Mouse (Mus musculus) v-Abl transformed pro-B cells (cell line): ENCODE data around the gene Senp6.

Experiments
- in situ Hi-C, 2 experiments: fragments of 400-800 bp; cut with MboI; formaldehyde crosslinking; loops; one replicate each; pipeline ENCODE4 v1.15.1; 2025; ENCODE audit not compliant: unreplicated experiment in 2 of 2

The Senp6 gene

DNA sequence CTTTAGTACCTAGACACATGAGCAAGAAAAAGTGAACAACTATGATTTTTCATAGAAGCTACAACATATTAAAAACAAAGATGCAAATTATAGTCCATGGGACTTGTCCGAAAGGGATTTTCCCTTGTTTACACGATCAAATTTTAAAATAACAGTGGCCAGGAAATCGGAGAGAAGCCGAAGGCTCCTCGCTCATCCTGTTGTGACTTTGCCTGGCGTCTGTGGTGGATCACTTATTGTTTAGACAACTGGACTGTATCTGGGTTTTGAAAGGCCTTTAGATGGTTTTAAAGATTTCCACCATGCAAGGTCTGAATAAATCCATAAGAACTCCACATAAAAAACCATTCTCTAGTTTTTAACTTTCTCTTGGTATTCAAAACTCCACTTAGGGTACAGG, 99.7 kb downstream of the Senp6 start:
- in situ Hi-C loops: no loop called here

DNA sequence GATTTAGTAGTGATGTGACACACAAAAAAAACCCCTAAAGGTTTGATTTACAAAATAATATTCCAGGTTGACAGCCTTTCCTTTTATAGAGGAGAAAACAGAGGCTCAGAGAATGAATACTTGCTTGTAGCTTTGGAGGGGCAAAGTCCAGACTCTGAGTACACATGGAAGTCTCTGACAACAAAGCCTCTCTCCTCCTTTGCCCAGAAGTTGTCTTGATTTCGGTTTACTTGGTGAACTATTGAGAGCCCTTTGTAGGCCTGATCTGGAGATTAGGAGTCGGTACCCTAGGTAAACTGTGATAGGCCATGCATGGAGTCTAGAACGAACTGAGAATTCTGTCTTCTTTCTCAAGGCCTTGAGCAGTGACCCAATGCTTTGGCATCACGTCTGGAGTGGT, 100.4 kb downstream of the Senp6 start:
- in situ Hi-C loops: no loop called here

DNA sequence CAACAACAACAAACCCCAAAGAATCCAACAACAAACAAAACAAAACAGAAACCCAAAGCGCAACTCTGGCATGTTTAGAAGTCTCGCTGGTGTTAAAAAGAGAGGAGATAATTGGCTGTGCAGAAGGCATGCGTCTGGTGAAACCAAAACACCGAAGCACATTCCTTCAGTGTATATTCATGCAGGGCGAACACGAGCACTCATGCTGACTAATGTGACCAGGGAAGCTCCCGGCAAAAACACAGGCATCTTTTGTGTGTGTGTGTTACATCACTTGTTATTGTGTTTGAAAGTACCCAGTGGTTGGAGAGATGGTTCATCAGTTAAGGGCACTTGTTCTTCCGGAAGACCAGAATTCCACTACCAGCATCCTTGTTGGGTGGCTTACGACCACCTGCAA, 102.8 kb downstream of the Senp6 start:
- in situ Hi-C loops: no loop called here

DNA sequence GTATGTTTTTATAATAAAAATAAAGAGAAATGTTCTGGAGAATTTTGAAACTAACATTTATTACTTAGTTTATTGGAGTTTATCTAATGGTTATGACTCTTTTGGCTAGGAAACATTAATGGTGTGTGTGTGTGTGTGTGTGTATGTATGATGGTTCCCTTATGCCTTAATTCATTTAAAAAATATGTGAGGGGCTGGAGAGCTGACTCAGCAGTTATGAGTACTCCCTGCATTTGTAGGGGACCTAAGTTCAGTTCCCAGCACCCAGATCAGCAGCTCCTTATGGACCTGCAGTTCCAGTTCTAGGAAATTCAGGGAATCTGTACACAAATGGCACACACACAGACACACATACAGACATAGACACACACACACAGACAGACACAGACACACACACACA, 104.5 kb downstream of the Senp6 start:
- in situ Hi-C loops: no loop called here

DNA sequence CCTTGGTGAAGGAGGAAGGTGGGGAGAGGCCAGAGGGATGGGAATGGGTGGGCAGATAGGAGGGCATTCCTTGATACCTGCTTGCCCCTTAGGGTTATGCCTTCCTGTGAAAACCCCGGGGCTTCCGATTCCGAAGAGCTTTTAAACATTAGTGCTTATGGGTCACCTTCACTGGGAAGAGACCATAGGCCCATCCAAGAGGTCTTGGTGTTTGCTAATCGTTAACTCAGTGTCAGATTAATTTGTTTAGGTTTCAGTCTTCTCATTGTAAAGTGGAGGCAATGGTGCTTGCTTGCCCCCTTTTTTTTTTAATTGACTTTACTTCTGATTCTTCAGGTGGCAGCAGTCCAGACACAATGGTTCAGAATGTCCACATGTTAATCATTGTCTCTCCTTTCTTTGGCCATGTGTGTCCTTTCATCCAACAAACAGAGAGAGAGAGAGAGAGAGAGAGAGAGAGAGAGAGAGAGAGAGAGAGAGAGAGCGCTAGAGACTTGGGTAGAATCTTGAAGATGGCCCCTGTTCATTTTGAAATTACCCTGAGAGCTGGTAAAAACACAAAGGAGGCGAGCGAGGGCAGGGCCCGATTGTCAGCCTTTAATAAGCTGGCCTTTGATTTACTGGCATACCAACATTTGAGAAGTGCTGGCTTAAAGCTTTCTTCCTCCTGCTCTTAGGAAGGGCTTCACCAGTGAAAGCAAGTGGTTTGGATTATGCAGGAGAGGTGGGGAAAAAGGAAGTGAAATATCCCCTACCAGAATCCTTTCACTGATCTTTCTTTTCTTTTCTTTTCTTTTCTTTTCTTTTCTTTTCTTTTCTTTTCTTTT, 105.9 kb downstream of the Senp6 start:
- in situ Hi-C loops: no loop called here

DNA sequence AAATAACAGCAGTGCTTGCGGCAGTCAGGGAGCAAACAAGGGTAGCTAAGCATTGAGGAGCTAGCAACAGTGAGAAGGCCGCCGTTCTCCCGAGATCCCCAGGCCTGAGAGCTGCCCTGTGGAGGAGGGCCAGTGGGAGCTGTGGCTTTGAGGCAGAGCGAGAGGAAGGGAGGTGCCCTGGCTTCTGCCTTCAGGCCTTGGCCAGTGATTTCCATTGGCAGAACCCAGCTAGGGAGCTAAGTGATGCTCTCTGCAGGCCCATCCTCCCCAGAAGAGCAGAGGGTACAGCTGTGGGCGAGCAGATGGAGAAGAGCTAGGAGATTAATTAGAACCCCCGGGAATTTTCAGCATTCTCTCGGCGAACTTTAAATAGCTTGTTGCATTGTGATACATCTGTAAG, 106.9 kb downstream of the Senp6 start:
- in situ Hi-C loops: no loop called here

DNA sequence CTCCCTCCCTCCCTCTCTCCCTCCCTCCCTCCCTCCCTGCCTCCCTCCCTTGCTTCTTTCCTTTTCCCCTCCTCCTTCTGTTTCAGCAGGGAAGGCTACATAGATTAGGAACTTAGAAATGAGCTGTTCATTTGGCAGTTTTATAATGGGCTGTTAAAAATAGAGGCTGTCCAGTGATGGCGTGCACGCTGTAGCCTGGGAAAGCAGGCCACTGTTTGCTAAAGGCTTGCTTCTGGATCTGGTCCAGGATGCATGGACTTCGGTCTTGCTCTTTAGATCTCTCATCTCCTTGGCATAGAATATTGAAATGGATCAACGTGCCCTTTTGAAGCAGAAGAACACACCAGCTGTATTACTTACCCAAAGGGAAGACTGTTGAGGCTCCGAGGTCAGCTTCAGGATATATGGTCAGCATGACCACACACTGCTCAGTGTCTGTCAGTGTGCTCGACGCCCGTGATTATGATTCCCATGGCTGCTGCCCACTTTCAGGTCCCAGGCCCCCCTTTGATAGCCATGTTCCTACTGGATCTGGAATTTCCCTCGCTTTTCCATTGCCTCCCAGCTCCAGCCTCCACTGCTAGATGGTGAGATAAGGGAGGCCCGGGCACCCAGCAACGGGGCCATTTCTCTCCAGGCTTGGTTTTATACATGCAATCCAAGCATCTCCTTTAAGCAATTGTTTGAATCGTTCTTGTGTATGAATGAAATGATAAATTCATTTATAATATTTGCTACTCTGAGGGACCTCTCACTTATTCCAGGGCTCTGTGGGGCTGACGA, 110.2 kb downstream of the Senp6 start:
- in situ Hi-C loops: no loop called here

DNA sequence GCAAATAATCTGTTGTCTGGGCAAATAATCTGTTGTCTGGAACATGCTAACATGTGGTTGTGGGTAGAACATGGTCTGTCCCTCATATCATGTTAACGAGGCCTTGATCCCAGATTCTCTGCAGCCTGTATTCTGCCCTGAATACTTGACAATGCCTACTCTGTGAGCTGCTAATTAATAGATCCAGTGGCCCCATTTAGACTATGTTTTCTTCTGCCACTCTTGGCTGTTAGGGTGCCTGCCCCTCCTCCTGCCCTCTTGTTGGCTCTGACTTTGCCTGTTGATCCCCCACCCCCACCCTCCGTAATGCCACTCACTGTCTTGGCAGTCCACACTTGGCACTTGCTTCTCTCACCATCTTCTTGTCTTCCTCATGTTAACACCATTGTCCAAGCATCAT, 112.0 kb downstream of the Senp6 start:
- in situ Hi-C loops: no loop called here

DNA sequence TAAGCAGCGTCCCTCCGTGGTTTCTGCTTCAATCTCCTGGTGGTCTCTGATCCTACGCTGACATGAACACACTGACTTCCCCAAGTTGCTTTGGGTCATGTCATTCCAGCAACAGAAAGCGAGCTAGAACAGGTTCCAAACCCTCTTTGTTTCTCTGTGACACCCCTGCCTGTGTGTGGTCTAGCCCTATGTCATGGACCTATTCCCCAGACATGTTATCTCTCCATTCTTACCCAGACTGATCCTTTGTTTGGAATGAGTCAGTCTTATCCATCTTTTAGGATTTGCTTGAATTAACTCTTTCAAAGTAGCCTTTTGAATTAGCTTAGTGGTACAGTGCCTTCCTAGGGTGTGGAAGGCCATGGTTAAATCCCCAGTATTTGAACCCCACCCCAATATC, 113.0 kb downstream of the Senp6 start:
- in situ Hi-C loops: no loop called here

DNA sequence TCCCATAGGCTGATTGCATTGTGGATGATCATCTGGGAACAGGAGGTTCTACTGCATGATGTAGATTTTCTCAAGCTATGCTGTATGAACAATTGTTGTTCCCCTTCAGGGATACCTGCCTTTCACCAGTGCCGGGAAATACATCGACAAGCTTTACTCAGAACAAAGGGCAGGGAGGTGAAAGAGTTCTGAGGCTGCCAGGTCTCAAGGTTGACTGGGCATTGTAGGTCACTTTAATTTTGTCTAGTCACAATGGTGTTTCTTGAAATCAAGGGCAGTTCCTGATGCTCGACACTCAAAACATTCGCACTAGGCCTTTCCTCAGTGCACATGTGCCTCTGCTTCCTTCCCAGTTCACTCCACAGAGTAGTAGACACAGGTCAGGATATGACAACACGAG, 114.1 kb downstream of the Senp6 start:
- in situ Hi-C loops: no loop called here

DNA sequence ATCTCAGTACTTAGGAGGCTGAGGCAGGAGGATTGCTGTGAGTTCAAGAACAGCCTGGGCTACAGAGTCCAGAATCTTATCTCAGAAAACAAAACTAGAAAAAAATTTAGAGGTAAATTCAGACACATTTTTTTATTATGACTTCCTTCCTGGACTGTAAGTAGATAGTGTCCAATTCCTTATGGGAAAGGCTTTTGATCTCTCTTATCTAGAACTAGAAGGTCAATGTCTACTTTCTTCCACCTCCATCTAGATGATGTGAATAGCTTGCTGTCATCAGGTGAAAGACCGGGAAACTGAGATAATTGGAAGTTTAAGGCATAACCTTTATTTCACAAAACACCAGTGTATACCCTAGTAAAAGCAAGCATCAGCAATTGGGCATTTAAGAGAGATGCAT, 115.0 kb downstream of the Senp6 start:
- in situ Hi-C loops: no loop called here

DNA sequence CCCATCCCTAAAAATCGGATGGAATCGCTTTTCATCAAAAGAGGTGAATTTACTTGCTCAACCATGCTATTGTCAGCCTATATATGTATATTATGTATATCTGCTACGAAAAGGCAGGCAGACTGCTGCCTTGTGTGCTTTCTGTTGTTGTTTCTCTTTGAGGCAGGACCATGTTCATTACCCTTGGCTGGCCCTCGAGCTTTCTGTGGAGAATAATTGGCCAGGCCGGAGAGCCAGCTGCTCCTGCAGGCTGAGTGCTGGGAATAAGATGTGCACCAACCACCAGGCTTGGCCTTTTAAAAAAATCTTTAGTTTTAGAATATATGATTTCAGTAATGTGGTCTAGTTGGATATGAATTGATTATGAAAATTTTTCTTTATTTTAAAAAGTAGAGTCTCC, 117.4 kb downstream of the Senp6 start:
- in situ Hi-C loops: no loop called here

DNA sequence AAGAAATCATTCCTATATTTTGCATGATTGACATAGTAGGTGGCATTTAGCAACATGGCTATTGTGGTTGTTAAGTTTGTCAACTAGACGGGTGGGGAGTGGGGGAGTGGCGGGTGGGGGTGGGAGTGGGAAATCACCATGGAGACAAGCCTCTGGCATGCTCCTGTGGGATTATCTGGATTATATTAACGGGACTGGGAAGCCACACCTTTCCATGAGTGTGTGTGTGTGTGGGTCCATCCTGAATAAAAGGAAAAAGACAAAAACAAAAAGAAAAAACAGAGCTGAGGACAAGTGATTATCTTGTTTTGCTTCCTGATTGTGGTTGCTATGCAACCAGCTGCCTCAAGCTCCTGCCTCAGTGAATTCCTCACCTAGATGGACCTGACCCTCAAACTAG, 119.0 kb downstream of the Senp6 start:
- in situ Hi-C loops: no loop called here

DNA sequence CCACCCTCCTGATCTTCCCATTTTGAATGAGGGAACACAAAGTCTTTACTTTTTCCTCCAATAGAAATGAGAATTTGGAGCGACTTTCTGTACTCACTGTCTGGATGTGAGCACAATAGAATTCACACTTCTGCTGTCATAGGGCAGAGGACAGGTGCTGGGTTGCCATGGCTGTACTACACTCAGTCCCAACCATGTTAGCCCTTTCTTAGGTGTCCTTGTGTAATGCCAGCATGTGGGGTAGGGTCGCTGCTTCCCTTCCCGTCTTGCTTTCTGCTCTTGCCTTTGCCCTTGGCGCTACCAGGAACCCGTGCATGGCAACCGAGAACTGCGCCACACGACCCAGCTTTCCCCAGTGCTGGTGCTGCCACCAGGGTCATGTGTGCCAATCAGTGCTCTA, 120.0 kb downstream of the Senp6 start:
- in situ Hi-C loops: no loop called here

DNA sequence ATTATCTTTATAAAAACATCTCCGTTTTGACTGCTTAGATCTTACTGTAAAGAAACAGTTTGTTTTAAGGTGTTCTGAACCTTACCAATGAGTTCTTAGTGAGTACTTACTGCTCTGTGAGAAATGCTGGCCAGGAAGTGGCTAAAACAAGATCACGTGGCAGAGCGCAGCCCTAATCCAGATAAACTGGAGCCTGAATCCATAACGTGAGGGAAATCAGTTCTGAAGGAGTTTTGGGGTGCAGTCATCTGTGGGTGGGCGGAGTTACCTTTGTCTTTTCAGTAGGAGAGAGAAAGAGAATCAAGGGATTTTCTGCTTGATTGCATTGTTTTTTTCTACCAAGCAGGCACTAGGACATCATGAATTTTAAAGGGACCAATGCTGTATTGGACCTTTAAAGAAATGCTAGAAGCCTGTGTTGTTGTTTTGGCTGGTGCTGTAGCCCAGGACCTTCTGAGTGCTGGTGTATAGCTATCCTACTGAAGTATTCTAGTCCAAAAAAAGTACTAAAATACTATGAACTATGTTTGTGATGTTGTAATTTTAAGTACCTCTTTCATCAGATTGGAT, 121.7 kb downstream of the Senp6 start:
- in situ Hi-C loops: no loop called here

DNA sequence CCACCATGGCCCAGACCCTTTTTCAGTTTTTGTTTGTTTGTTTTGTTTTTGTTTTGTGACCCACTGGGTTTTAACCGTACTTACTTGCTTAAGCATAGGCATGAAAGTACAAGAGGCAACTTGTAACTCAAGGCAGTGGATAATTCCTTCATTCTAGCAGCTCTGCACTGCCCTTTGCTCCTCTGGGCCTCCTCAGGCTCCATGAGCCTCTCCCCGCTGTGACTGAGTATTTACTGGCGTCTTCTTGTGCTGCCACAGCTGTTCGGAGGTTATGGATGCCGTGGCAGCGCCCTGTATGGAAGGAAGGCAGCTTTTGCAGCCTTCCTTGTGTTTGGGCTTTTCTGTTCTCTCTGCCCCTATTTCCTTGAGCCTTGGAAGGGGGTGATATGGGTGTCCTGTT, 124.5 kb downstream of the Senp6 start:
- in situ Hi-C loops: no loop called here

DNA sequence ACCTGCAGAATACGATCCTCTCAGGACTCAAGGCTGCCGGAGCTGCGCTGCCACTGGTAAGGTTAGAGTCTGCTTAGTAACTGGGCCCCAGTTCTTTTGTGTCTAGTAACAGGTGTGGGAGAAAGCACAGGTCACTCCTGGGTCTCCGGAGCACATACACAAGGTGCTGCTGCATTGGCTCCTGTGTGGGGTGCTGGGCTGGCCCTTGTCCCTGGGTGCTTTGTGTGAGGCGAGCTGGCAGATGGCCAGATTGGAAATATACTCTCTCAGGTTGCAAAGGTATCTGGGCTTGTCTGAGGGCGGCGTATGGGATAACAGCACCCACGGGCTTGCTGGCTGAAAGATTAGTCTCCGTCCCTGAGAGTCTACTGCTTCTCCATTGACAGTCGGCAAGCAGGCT, 125.6 kb downstream of the Senp6 start:
- in situ Hi-C loops: no loop called here

DNA sequence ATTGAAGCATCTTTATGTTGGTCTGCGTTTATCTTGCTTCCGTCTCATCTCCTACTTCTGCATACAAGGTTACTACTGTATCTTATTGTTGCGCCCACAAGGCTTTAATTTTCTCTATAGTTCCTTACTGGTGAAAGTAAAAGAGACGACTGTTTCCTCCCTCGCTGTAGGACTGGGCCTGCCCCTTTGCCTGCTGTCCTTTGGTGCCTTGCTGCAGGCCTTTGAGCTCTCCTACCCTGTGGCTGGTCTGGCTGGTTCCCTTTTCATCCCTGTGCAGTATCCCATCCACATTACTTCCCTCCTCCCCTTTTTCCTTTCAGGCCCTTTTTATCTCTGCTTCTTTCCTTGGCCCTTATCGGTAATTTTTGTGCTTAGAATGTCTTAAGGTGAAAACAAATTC, 127.7 kb downstream of the Senp6 start:
- in situ Hi-C loops: no loop called here
